Comparison of ENCODE assay signal across 7 mouse cellular contexts in genomic region chr13:71105229-71105838, GRCm38 (mm10).
DNase-seq lines count a peak whose midpoint lies in the region; ATAC-seq lines count a peak whose summit lies in the region.

No protein-coding gene starts in this region.

- peaks cover 15% of the 10 kb centered on the region; the same call in 1 of the 2 replicates for H3K27me3 ChIP-seq in forebrain, embryonic 15.5 days
- peaks cover 7% of the 10 kb centered on the region for H3K27me3 ChIP-seq in hindbrain, embryonic 14.5 days (ENCODE audit: control insufficient read depth, insufficient read depth, low read length)

- peak; percentile 90 for ATAC-seq in forebrain, embryonic 15.5 days (replicated peaks)
- peak; percentile 90 for ATAC-seq in hindbrain, embryonic 14.5 days (ENCODE audit: low FRiP score)

- peak overlapping the region; percentile 43 for H3K9ac ChIP-seq in forebrain, embryonic 15.5 days (replicated peaks)
- H3K9ac ChIP-seq in hindbrain, embryonic 14.5 days, result peak overlapping the region; percentile 52

- peak overlapping the region; percentile 31 for H3K4me3 ChIP-seq in forebrain, embryonic 15.5 days
- H3K4me3 ChIP-seq in hindbrain, embryonic 14.5 days (replicated peaks; ENCODE audit: low read length), result peak overlapping the region; percentile 26

- H3K9me3 ChIP-seq in forebrain, embryonic 15.5 days, result no peaks in the 10 kb centered on the region
- no peaks in the 10 kb centered on the region for H3K9me3 ChIP-seq in hindbrain, embryonic 14.5 days (ENCODE audit: control insufficient read depth, low read length)

- 15% methylated on average over 18 of the region's 18 CpGs for WGBS in forebrain, embryonic 15.5 days
- WGBS in hindbrain, embryonic 14.5 days, result 12% methylated on average over 18 of the region's 18 CpGs

- peak; percentile 34 to 82 for DNase-seq in adrenal gland, adult (ENCODE audit: inconsistent age in 2 of 2, low spot score in 1 of 2)
- DNase-seq in cerebellum, adult 11-12 months, result peak; percentile 15
- DNase-seq in hindbrain, embryonic 14.5 days (ENCODE audit: low spot score), result peak; percentile 95
- DNase-seq in layer of hippocampus, postnatal 14 days (ENCODE audit: low spot score in 2 of 2), result peak; percentile 81 to 85
- DNase-seq in lung, postnatal 14 days, result peak; percentile 60
- peak; percentile 81 to 90 for DNase-seq in right cerebral cortex, postnatal 10 days (ENCODE audit: low spot score in 2 of 2)

- no peaks in the 10 kb centered on the region for H3K36me3 ChIP-seq in forebrain, embryonic 15.5 days
- H3K36me3 ChIP-seq in hindbrain, embryonic 14.5 days (replicated peaks; ENCODE audit: control insufficient read depth, insufficient read depth), result no peaks in the 10 kb centered on the region

- peaks cover 11% of the 10 kb centered on the region; the same call in 1 of the 2 replicates for H3K4me1 ChIP-seq in forebrain, embryonic 15.5 days
- H3K4me1 ChIP-seq in hindbrain, embryonic 14.5 days (replicated peaks; ENCODE audit: control insufficient read depth, insufficient read depth, low read length), result peaks cover 9% of the 10 kb centered on the region; the same call in 1 of the 2 replicates

- H3K27ac ChIP-seq in forebrain, embryonic 15.5 days (replicated peaks), result no peak overlapping the region
- H3K27ac ChIP-seq in hindbrain, embryonic 14.5 days, result no peak overlapping the region

- H3K4me2 ChIP-seq in forebrain, embryonic 15.5 days (replicated peaks), result peak overlapping the region; percentile 47
- peak overlapping the region; percentile 55 for H3K4me2 ChIP-seq in hindbrain, embryonic 14.5 days (replicated peaks)

Comparison
In these comparisons a context has a peak if more than half of its experiments do, and no peak if none do; other contexts are left out.
1. DNase-seq: peak in every context shown above with its lines; median percentile 95 in hindbrain, embryonic 14.5 days; 86 in right cerebral cortex, postnatal 10 days; 83 in layer of hippocampus, postnatal 14 days; 60 in lung, postnatal 14 days; 58 in adrenal gland, adult; 15 in cerebellum, adult 11-12 months.